Mouse (Mus musculus) CD4-positive, CD25-positive, alpha-beta regulatory T cell, adult 4 months (primary cell): ENCODE data around the gene Cd63. TPM values are rescaled to one million over a fixed set of nuclear protein-coding genes. Genes with fewer than 3 reads are reported as not detected.

Source experiments
- ATAC-seq: one replicate; pipeline ENCODE4 v1.8.0; 2017
- polyA plus RNA-seq, 2 experiments: library from polyadenylated mRNA; unstranded; fragments of 100-300 nt; shearing (Covaris generic); gene quantifications; one replicate each; pipeline ENCODE4 v1.2.1; 2017

The Cd63 gene
- polyA plus RNA-seq, 2 experiments from 2014 or later: 0.51 to 0.65 TPM

- ATAC-seq: no peak
These were observed 4.0 kb downstream of the Cd63 start for GRCm38 (mm10) chr10:128904812-128905211.

- no peak for ATAC-seq
These were observed 8.1 kb downstream of the Cd63 start for GRCm38 (mm10) chr10:128908778-128909448.

GRCm38 (mm10) chr10:128909567-128910028 is 8.8 kb downstream of the Cd63 start:
- ATAC-seq: no peak

- no peak for ATAC-seq
These were observed 9.5 kb downstream of the Cd63 start for GRCm38 (mm10) chr10:128910066-128910841.

GRCm38 (mm10) chr10:128911430-128911829 is 10.6 kb downstream of the Cd63 start:
- no peak for ATAC-seq

GRCm38 (mm10) chr10:128912268-128912667 is 11.5 kb downstream of the Cd63 start:
- no peak for ATAC-seq

- ATAC-seq: no peak
These were observed 12.0 kb downstream of the Cd63 start for GRCm38 (mm10) chr10:128912791-128913190.

- ATAC-seq: peak; percentile 95
These were observed 12.4 kb downstream of the Cd63 start for GRCm38 (mm10) chr10:128913219-128913618.

- ATAC-seq: no peak
These were observed 12.9 kb downstream of the Cd63 start for GRCm38 (mm10) chr10:128913696-128914095.

GRCm38 (mm10) chr10:128915550-128915949 is 14.8 kb downstream of the Cd63 start:
- no peak for ATAC-seq

- ATAC-seq: no peak
These were observed 15.9 kb downstream of the Cd63 start for GRCm38 (mm10) chr10:128916665-128917064.

- ATAC-seq: no peak
These were observed 16.6 kb downstream of the Cd63 start for GRCm38 (mm10) chr10:128917400-128917799.

GRCm38 (mm10) chr10:128918246-128918645 is 17.5 kb downstream of the Cd63 start:
- no peak for ATAC-seq

- no peak for ATAC-seq
These were observed 18.4 kb downstream of the Cd63 start for GRCm38 (mm10) chr10:128919203-128919631.

GRCm38 (mm10) chr10:128919966-128920365 is 19.2 kb downstream of the Cd63 start:
- ATAC-seq: no peak

- ATAC-seq: no peak
These were observed 20.0 kb downstream of the Cd63 start for GRCm38 (mm10) chr10:128920736-128921161.

GRCm38 (mm10) chr10:128921251-128921650 is 20.5 kb downstream of the Cd63 start:
- ATAC-seq: no peak

- no peak for ATAC-seq
These were observed 21.4 kb downstream of the Cd63 start for GRCm38 (mm10) chr10:128921883-128922821.

GRCm38 (mm10) chr10:128922822-128923012 is 21.9 kb downstream of the Cd63 start, which contains the start of gene Rdh5:
Gene Rdh5 (minus strand): TSS chr10:128922888.
- no peak for ATAC-seq

- ATAC-seq: peak; percentile 97
These were observed 22.4 kb downstream of the Cd63 start for GRCm38 (mm10) chr10:128923013-128923691.

- ATAC-seq: peak; percentile 6
These were observed 23.1 kb downstream of the Cd63 start, which contains the start of gene Bloc1s1 for GRCm38 (mm10) chr10:128923935-128924334. Gene Bloc1s1 (minus strand): TSS chr10:128924035.

- ATAC-seq: no peak
These were observed 27.6 kb downstream of the Cd63 start for GRCm38 (mm10) chr10:128928356-128928755.
